Mouse (Mus musculus) heart, embryonic 11.5 days (tissue): ENCODE measurements at regions not wholly inside any gene's neighbourhood (a gene's known extent, or its start where the extent isn't known, plus 50 kb on each side); places are given as distances from the start of the nearest gene placed in this dataset.

Experiments
- ATAC-seq: fragments of 200-750 bp; cut with Nextera tagmentation; replicated peaks from 2 replicates; pipeline ENCODE4 v1.8.0; 2017; ENCODE audit warnings: moderate library complexity; ENCODE audit not compliant: insufficient number of reproducible peaks, low FRiP score, low TSS enrichment
- H3K27ac ChIP-seq: fragments of 300-500 bp; sonication (generic); 2 replicates; pipeline ENCODE4 v1.5.1; 2014; ENCODE audit warnings: mild to moderate bottlenecking, low read depth, low read length
- H3K27me3 ChIP-seq: fragments of 300-500 bp; sonication (generic); 2 replicates; pipeline ENCODE4 v1.6.1; 2014; ENCODE audit warnings: mild to moderate bottlenecking, low read length, mixed read lengths; ENCODE audit not compliant: control insufficient read depth, insufficient read depth
- H3K36me3 ChIP-seq: fragments of 300-500 bp; sonication (generic); 2 replicates; pipeline ENCODE4 v1.6.1; 2014; ENCODE audit warnings: mild to moderate bottlenecking, low read length, moderate library complexity, mixed read lengths; ENCODE audit not compliant: control insufficient read depth, insufficient read depth
- H3K4me1 ChIP-seq: fragments of 300-500 bp; sonication (generic); 2 replicates; pipeline ENCODE4 v1.6.1; 2014; ENCODE audit warnings: low read length; ENCODE audit not compliant: control insufficient read depth, insufficient read depth
- H3K4me2 ChIP-seq: fragments of 300-500 bp; sonication (generic); 2 replicates; pipeline ENCODE4 v1.6.1; 2014; ENCODE audit warnings: mild to moderate bottlenecking, moderate library complexity
- H3K4me3 ChIP-seq: fragments of 300-500 bp; sonication (generic); 2 replicates; pipeline ENCODE4 v1.5.1; 2014; ENCODE audit warnings: low read depth, low read length
- H3K9ac ChIP-seq: fragments of 300-500 bp; sonication (generic); 2 replicates; pipeline ENCODE4 v1.6.1; 2014; ENCODE audit warnings: mild to moderate bottlenecking, low read depth, low read length, moderate library complexity
- H3K9me3 ChIP-seq: fragments of 300-500 bp; sonication (generic); replicated peaks from 2 replicates; pipeline ENCODE4 v1.6.1; 2016; ENCODE audit warnings: low read length; ENCODE audit not compliant: control insufficient read depth
- WGBS: fragments of 180-500 bp; shearing (Covaris S2); extraction: QIAGEN DNeasy Blood & Tissue Kit; methylation state at CpG from one replicate; pipeline ENCODE4 v1.1.7; 2014; ENCODE audit not compliant: insufficient replicate concordance; 5-methylcytosine and 5-hydroxymethylcytosine counted together

DNA sequence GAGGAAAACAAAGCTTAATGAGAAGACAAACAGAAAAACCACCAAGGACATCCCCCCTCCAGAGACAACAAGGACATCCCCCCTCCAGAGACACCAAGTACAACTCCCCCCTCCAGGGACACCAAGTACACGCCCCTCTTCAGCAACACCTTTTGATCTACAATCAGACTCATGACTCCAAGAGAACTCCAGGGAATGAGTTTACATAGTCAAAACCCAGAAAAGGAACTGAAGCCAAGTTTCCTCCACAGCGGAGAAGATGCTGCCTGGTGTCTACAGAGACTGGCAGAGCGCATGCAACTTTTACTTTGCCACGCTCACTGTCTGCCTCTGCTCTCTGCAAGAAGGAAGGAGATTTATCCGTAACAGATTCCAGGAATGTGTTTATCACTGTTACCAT lies 185.7 kb upstream of the Id4 start:
- ATAC-seq: no peak
- WGBS: 55% methylated on average over 5 of the region's 5 CpGs
- Histone ChIP-seq H3K36me3 (no peaks in the 10 kb centered on the region), H3K9ac (no peak overlapping the region), H3K4me1 (no peaks in the 10 kb centered on the region; the same call in 1 of the 2 replicates), H3K4me2 (no peak overlapping the region), H3K9me3 (no peaks in the 10 kb centered on the region), H3K27ac (no peak overlapping the region), H3K27me3 (no peaks in the 10 kb centered on the region), H3K4me3 (no peak overlapping the region)

GRCm38 (mm10) chr13:48078214-48078613 lies 182.8 kb upstream of the Id4 start:
- Histone ChIP-seq H3K36me3 (no peaks in the 10 kb centered on the region), H3K4me3 (no peak overlapping the region), H3K9me3 (no peaks in the 10 kb centered on the region), H3K27ac (no peak overlapping the region), H3K4me2 (peak overlapping the region; percentile 41), H3K4me1 (no peaks in the 10 kb centered on the region; the same call in 1 of the 2 replicates), H3K27me3 (no peaks in the 10 kb centered on the region), H3K9ac (no peak overlapping the region)
- WGBS: 43% methylated on average over 12 of the region's 12 CpGs
- no peak for ATAC-seq

DNA sequence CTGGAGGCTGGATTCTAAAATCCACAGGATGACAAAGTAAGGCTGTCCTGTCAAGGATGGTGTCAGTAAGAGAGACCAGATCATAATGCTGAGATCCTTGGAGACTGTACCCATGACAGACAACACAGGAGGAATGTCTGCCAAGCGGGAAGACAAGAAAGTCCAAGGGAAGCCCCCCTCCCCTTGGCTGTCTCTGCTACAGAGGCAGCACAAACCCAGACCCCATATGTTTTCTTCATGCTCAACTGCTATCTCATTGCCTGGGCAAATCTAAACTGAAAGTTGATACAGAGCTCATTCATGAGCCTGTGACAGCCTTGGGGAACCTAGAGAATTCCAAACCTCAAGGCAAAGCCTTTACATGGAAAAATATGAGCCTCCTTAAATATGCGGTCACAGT lies 177.7 kb upstream of the Id4 start:
- 73% methylated on average over 2 of the region's 2 CpGs for WGBS
- Histone ChIP-seq H3K36me3 (no peaks in the 10 kb centered on the region), H3K9me3 (no peaks in the 10 kb centered on the region)

DNA sequence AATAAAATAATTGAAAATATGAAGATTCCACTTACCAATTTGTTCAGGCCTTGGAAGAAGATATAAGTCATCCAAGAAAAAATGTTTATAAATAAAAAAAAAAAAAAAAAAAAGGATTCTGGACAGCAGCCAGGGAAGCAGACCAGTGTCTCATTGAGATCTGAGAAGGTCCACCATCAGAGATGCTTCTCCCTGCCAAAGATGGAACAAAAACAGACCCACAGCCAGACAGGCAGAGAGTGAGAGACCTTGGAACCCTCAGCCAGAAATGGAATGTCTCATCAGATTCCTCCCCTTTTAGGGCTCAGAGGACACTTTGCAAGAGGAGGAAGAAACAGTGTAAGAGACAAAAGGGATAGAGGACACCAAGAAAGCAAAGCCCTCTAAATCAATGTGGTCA lies 177.2 kb upstream of the Id4 start:
- no peak for ATAC-seq
- Histone ChIP-seq H3K27me3 (no peaks in the 10 kb centered on the region), H3K27ac (no peak overlapping the region), H3K9ac (no peak overlapping the region), H3K36me3 (no peaks in the 10 kb centered on the region), H3K4me1 (no peaks in the 10 kb centered on the region), H3K4me2 (no peak overlapping the region), H3K9me3 (no peaks in the 10 kb centered on the region), H3K4me3 (no peak overlapping the region)

More for the DNA sequence above, 177.7 kb upstream of the Id4 start:
- H3K4me1 ChIP-seq: no peaks in the 10 kb centered on the region
- no peak overlapping the region for H3K9ac ChIP-seq
- H3K4me3 ChIP-seq: no peak overlapping the region
- ATAC-seq: no peak
- no peak overlapping the region for H3K27ac ChIP-seq
- H3K27me3 ChIP-seq: no peaks in the 10 kb centered on the region
- H3K4me2 ChIP-seq: no peak overlapping the region

GRCm38 (mm10) chr13:48094275-48095035 lies 166.6 kb upstream of the Id4 start:
- Histone ChIP-seq H3K27me3 (no peaks in the 10 kb centered on the region), H3K4me3 (no peak overlapping the region), H3K27ac (no peak overlapping the region), H3K9me3 (no peaks in the 10 kb centered on the region), H3K36me3 (no peaks in the 10 kb centered on the region), H3K9ac (no peak overlapping the region), H3K4me1 (no peaks in the 10 kb centered on the region), H3K4me2 (no peak overlapping the region)
- 81% methylated on average over 16 of the region's 16 CpGs for WGBS
- ATAC-seq: no peak

DNA sequence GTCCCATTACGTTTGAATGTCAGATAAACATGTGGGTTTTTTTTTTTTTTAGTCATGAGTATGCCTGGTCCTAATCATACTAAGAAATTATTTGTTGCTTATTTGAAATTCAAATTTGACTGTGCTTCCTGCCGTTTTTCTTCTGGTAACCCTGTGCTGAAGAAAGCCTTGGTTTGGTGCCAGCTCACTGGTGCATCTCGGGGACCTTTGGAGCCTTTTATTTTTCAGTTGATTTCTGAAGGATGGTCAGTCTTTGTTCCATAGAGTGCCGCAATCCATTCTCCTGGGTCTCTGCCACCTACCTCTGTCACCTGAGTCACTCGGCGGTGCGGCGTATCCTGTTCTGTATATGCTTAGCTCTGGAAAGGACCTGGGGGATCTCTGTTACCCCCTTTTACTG lies 158.9 kb upstream of the Id4 start:
- 74% methylated on average over 8 of the region's 8 CpGs for WGBS
- no peak overlapping the region for H3K27ac ChIP-seq
- H3K36me3 ChIP-seq: no peaks in the 10 kb centered on the region

DNA sequence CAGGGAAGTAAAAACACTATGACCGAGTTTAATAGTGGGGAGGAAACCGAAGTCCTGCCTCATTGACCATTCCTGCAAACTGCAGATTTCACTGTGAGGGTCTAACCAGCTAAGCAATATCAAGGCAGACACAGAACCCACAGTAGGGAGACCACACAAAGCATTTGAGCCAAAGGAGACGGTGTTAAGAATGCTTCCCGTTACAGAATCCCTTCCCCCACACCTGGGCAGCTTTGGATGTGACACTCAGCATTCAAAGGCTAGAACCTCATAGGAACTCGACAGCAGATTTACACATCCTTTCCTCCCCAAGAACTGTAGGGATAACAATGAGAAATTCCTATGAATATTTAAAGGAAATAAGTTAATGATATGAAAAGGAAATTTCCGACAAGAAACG lies 158.5 kb upstream of the Id4 start:
- no peak overlapping the region for H3K4me2 ChIP-seq
- H3K27me3 ChIP-seq: peaks cover 2% of the 10 kb centered on the region; the same call in 1 of the 2 replicates
- H3K4me3 ChIP-seq: no peak overlapping the region
- no peak for ATAC-seq
- H3K4me1 ChIP-seq: no peaks in the 10 kb centered on the region
- H3K9ac ChIP-seq: no peak overlapping the region
- H3K27ac ChIP-seq: no peak overlapping the region
- 52% methylated on average over 7 of the region's 7 CpGs for WGBS
- H3K36me3 ChIP-seq: no peaks in the 10 kb centered on the region
- H3K9me3 ChIP-seq: no peaks in the 10 kb centered on the region

More for the DNA sequence above, 158.9 kb upstream of the Id4 start:
- Histone ChIP-seq H3K9me3 (no peaks in the 10 kb centered on the region), H3K9ac (no peak overlapping the region), H3K4me3 (no peak overlapping the region), H3K4me1 (no peaks in the 10 kb centered on the region), H3K27me3 (peaks cover 2% of the 10 kb centered on the region; the same call in 1 of the 2 replicates), H3K4me2 (no peak overlapping the region)
- no peak for ATAC-seq

DNA sequence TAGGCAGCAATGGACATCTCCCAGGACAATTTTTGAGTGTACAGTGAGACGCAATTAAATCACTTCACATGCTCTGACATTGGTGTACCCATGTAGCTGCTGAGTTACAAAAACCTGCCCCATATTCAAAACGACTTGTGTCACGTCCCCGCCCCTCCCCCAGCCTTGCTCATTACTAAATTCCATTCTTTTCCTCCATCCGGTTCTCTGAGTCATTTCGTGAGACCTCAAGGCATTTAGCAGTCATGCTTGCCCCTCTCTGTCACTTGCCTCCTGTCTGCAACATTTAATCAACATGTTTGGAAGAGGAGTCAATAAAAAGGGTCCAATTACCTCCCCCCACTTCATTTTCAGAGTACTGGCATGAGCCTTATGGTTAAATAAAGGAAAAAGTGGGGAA lies 156.3 kb upstream of the Id4 start:
- Histone ChIP-seq H3K4me3 (no peak overlapping the region), H3K27ac (no peak overlapping the region), H3K36me3 (no peaks in the 10 kb centered on the region), H3K4me2 (no peak overlapping the region), H3K9me3 (no peaks in the 10 kb centered on the region), H3K27me3 (peaks cover 2% of the 10 kb centered on the region; the same call in 1 of the 2 replicates), H3K9ac (no peak overlapping the region), H3K4me1 (no peaks in the 10 kb centered on the region)
- WGBS: 52% methylated on average over 6 of the region's 6 CpGs
- ATAC-seq: no peak

GRCm38 (mm10) chr13:48106946-48107345 lies 154.1 kb upstream of the Id4 start:
- H3K4me3 ChIP-seq: no peak overlapping the region
- no peaks in the 10 kb centered on the region for H3K36me3 ChIP-seq
- no peak overlapping the region for H3K27ac ChIP-seq
- H3K27me3 ChIP-seq: no peaks in the 10 kb centered on the region
- no peak overlapping the region for H3K4me2 ChIP-seq
- H3K4me1 ChIP-seq: no peaks in the 10 kb centered on the region
- no peak overlapping the region for H3K9ac ChIP-seq
- no peak for ATAC-seq
- H3K9me3 ChIP-seq: no peaks in the 10 kb centered on the region
- 79% methylated on average over 5 of the region's 5 CpGs for WGBS
